Mouse (Mus musculus) forebrain, embryonic 14.5 days (tissue): Measurements from ENCODE around the gene Sdc1. TPM values are rescaled to one million over a fixed set of nuclear protein-coding genes. Genes with fewer than 3 reads are reported as not detected.

Source experiments
- ATAC-seq: fragments of 200-750 bp; cut with Nextera tagmentation; 2 replicates; pipeline ENCODE4 v1.8.0; 2017; ENCODE audit warnings: mild to moderate bottlenecking, moderate library complexity
- DNase-seq: peaks from one replicate; pipeline ENCODE4 v3.0.0-alpha.2; 2015; ENCODE audit warnings: low spot score
- H3K27ac ChIP-seq: fragments of 300-500 bp; sonication (generic); 2 replicates; pipeline ENCODE4 v1.5.1; 2014; ENCODE audit warnings: low read depth, mild to moderate bottlenecking, control low read depth, low read length, moderate library complexity
- H3K27me3 ChIP-seq: fragments of 300-500 bp; sonication (generic); replicated peaks from 2 replicates; pipeline ENCODE4 v1.6.1; 2014; ENCODE audit warnings: low read length, control low read depth, mixed read lengths; ENCODE audit not compliant: control insufficient read depth, insufficient read depth
- H3K36me3 ChIP-seq: fragments of 300-500 bp; sonication (generic); 2 replicates; pipeline ENCODE4 v1.6.1; 2014; ENCODE audit warnings: low read length, control low read depth; ENCODE audit not compliant: control insufficient read depth, insufficient read depth
- H3K4me1 ChIP-seq: fragments of 300-500 bp; sonication (generic); 2 replicates; pipeline ENCODE4 v1.6.1; 2014; ENCODE audit warnings: antibody characterized with exemption, low read length, control low read depth; ENCODE audit not compliant: control insufficient read depth, insufficient read depth
- H3K4me2 ChIP-seq: fragments of 300-500 bp; sonication (generic); 2 replicates; pipeline ENCODE4 v1.6.1; 2014; ENCODE audit warnings: mild to moderate bottlenecking, control low read depth, low read length
- H3K4me3 ChIP-seq: fragments of 300-500 bp; sonication (generic); 2 replicates; pipeline ENCODE4 v1.5.1; 2014; ENCODE audit warnings: low read depth, low read length, control low read depth
- H3K9ac ChIP-seq: fragments of 300-500 bp; sonication (generic); 2 replicates; pipeline ENCODE4 v1.6.1; 2014; ENCODE audit warnings: mild to moderate bottlenecking, low read length, control low read depth, moderate library complexity
- H3K9me3 ChIP-seq: fragments of 300-500 bp; sonication (generic); replicated peaks from 2 replicates; pipeline ENCODE4 v1.6.1; 2016; ENCODE audit warnings: low read length, control low read depth, mixed read lengths; ENCODE audit not compliant: control insufficient read depth
- WGBS: fragments of 180-500 bp; shearing (Covaris S2); extraction: QIAGEN DNeasy Blood & Tissue Kit; methylation state at CpG from one replicate; pipeline ENCODE4 v1.1.7; 2014; 5-methylcytosine and 5-hydroxymethylcytosine counted together
- polyA plus RNA-seq: library from polyadenylated mRNA; unstranded; fragments of >200 nt; fragmentation: Nextera tagmentation; extraction: Ambion mirVana; gene quantifications from 2 replicates; pipeline ENCODE4 v1.2.1, GENCODE M21; 2014

Gene Sdc1
- polyA plus RNA-seq, 1 experiment from 2014 or later = 21.3 TPM

GRCm38 (mm10) chr12:8778106-8778505 is 7.0 kb downstream of the Sdc1 start:
- H3K4me3 ChIP-seq = no peak overlapping the region
- no peak overlapping the region for H3K9ac ChIP-seq
- peaks cover under 1% of the 10 kb centered on the region; the same call in 1 of the 2 replicates for H3K4me1 ChIP-seq
- no peak overlapping the region for H3K4me2 ChIP-seq
- H3K27ac ChIP-seq = no peak overlapping the region
- no peak for ATAC-seq
- DNase-seq = no peak
- no peaks in the 10 kb centered on the region for H3K36me3 ChIP-seq
- no peaks in the 10 kb centered on the region for H3K27me3 ChIP-seq
- WGBS = 83% methylated on average over 7 of the region's 7 CpGs
- H3K9me3 ChIP-seq = no peaks in the 10 kb centered on the region

GRCm38 (mm10) chr12:8779851-8780250 is 8.7 kb downstream of the Sdc1 start:
- Histone ChIP-seq H3K27ac (no peak overlapping the region), H3K36me3 (no peaks in the 10 kb centered on the region), H3K9me3 (no peaks in the 10 kb centered on the region), H3K4me3 (no peak overlapping the region), H3K4me2 (no peak overlapping the region), H3K27me3 (no peaks in the 10 kb centered on the region), H3K9ac (no peak overlapping the region), H3K4me1 (no peaks in the 10 kb centered on the region)
- no peak for DNase-seq
- WGBS = 79% methylated on average over 4 of the region's 4 CpGs
- ATAC-seq = no peak

GRCm38 (mm10) chr12:8781121-8781520 is 10.0 kb downstream of the Sdc1 start:
- ATAC-seq (no peak), DNase-seq (no peak)
- no peak overlapping the region for H3K9ac ChIP-seq
- no peaks in the 10 kb centered on the region for H3K36me3 ChIP-seq
- no peak overlapping the region for H3K27ac ChIP-seq
- H3K27me3 ChIP-seq = no peaks in the 10 kb centered on the region
- H3K4me2 ChIP-seq = no peak overlapping the region
- H3K4me1 ChIP-seq = no peaks in the 10 kb centered on the region
- H3K4me3 ChIP-seq = no peak overlapping the region
- H3K9me3 ChIP-seq = no peaks in the 10 kb centered on the region
- 79% methylated on average over 7 of the region's 7 CpGs for WGBS

- no peak for ATAC-seq
- WGBS = 85% methylated on average over 9 of the region's 9 CpGs
- no peaks in the 10 kb centered on the region for H3K4me1 ChIP-seq
- no peak for DNase-seq
- no peak overlapping the region for H3K4me2 ChIP-seq
- H3K27me3 ChIP-seq = no peaks in the 10 kb centered on the region
- H3K9me3 ChIP-seq = no peaks in the 10 kb centered on the region
- no peak overlapping the region for H3K9ac ChIP-seq
- H3K27ac ChIP-seq = no peak overlapping the region
- H3K36me3 ChIP-seq = no peaks in the 10 kb centered on the region
- H3K4me3 ChIP-seq = no peak overlapping the region
These were observed 10.7 kb downstream of the Sdc1 start for GRCm38 (mm10) chr12:8781681-8782378.

- Histone ChIP-seq H3K27me3 (no peaks in the 10 kb centered on the region), H3K9ac (no peak overlapping the region), H3K4me2 (no peak overlapping the region), H3K4me3 (no peak overlapping the region), H3K9me3 (no peaks in the 10 kb centered on the region), H3K4me1 (no peaks in the 10 kb centered on the region), H3K36me3 (no peaks in the 10 kb centered on the region), H3K27ac (no peak overlapping the region)
- ATAC-seq (no peak), DNase-seq (no peak)
- WGBS = 84% methylated on average over 3 of the region's 3 CpGs
These were observed 11.4 kb downstream of the Sdc1 start for GRCm38 (mm10) chr12:8782565-8782964.

GRCm38 (mm10) chr12:8784189-8784588 is 13.1 kb downstream of the Sdc1 start:
- no peak overlapping the region for H3K4me3 ChIP-seq
- no peak overlapping the region for H3K27ac ChIP-seq
- DNase-seq = no peak
- no peak overlapping the region for H3K4me2 ChIP-seq
- no peaks in the 10 kb centered on the region for H3K9me3 ChIP-seq
- no peaks in the 10 kb centered on the region for H3K4me1 ChIP-seq
- no peaks in the 10 kb centered on the region for H3K27me3 ChIP-seq
- ATAC-seq = no peak
- 74% methylated on average over 9 of the region's 9 CpGs for WGBS
- no peaks in the 10 kb centered on the region for H3K36me3 ChIP-seq
- H3K9ac ChIP-seq = no peak overlapping the region

- DNase-seq = no peak
- no peak overlapping the region for H3K9ac ChIP-seq
- H3K4me3 ChIP-seq = no peak overlapping the region
- no peaks in the 10 kb centered on the region for H3K9me3 ChIP-seq
- no peak overlapping the region for H3K27ac ChIP-seq
- no peak overlapping the region for H3K4me2 ChIP-seq
- no peak for ATAC-seq
- no peaks in the 10 kb centered on the region for H3K4me1 ChIP-seq
- 86% methylated on average over 5 of the region's 5 CpGs for WGBS
- no peaks in the 10 kb centered on the region for H3K27me3 ChIP-seq
- peaks cover 16% of the 10 kb centered on the region for H3K36me3 ChIP-seq
These were observed 15.4 kb downstream of the Sdc1 start for GRCm38 (mm10) chr12:8786476-8786875.

- no peak overlapping the region for H3K4me3 ChIP-seq
- no peak overlapping the region for H3K9ac ChIP-seq
- H3K4me2 ChIP-seq = no peak overlapping the region
- H3K27ac ChIP-seq = no peak overlapping the region
- H3K36me3 ChIP-seq = peaks cover 19% of the 10 kb centered on the region
- no peaks in the 10 kb centered on the region for H3K9me3 ChIP-seq
- ATAC-seq (no peak), DNase-seq (no peak)
- H3K4me1 ChIP-seq = no peaks in the 10 kb centered on the region
- no peaks in the 10 kb centered on the region for H3K27me3 ChIP-seq
- WGBS = 90% methylated on average over 12 of the region's 12 CpGs
These were observed 16.0 kb downstream of the Sdc1 start for GRCm38 (mm10) chr12:8786984-8787730.

- H3K27ac ChIP-seq = no peak overlapping the region
- no peak for ATAC-seq
- WGBS = 71% methylated on average over 3 of the region's 3 CpGs
These were observed 17.3 kb downstream of the Sdc1 start for GRCm38 (mm10) chr12:8788469-8788868.

More at GRCm38 (mm10) chr12:8788469-8788868, 17.3 kb downstream of the Sdc1 start:
- peaks cover 28% of the 10 kb centered on the region for H3K36me3 ChIP-seq
- DNase-seq = no peak
- no peaks in the 10 kb centered on the region for H3K4me1 ChIP-seq
- no peak overlapping the region for H3K9ac ChIP-seq
- H3K4me2 ChIP-seq = no peak overlapping the region
- H3K4me3 ChIP-seq = no peak overlapping the region
- H3K27me3 ChIP-seq = no peaks in the 10 kb centered on the region
- H3K9me3 ChIP-seq = no peaks in the 10 kb centered on the region
